Mouse (Mus musculus): ENCODE measurements around the gene Cldn19.

Gene Cldn19

GRCm38 (mm10) chr4:119305418-119305817 lies 50.2 kb downstream of the Cldn19 start:
- no peak for DNase-seq
